Mouse (Mus musculus): ENCODE measurements around the gene Gm21974. TPM values are rescaled to one million over a fixed set of nuclear protein-coding genes. Genes with fewer than 3 reads are reported as not detected.
A peak's percentile ranks its signal among the peaks of the same experiment; 100 is the strongest.
"Not testable (repeated sequence)": the region's sequence is repeated elsewhere in the genome, so short reads cannot be mapped to it uniquely, and the experiment has no call there.

Gm21974 gene
- not detected in 2 replicates for polyA plus RNA-seq (2011; ENCODE audit: insufficient read length, low read depth, missing spikeins)

DNA sequence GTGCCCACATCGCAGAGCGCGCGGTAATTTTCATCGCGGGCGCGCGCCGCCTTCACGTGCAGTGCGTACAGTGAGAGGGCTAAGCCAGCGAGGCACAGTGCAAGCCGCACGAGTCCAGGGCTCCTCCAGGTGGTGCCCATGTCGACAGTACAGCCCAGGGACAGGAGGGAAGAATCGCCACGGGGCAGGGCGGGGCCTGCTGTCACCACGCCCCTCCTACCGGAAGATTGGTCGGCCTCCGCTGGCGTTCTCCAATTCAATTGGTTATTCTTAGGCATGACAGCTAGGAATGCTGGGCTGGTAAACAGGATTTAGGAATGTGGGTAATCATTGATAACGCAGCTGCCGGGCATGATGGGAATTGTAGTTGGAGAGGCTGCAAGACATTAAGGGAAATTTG is at the start of gene Gm21974, which contains the start of gene Vkorc1:
TSS of gene Gm21974 (minus strand) at position 13 of the 400 bp plus-strand sequence.
TSS of gene Vkorc1 (minus strand) at position 176 of the 400 bp plus-strand sequence.
- Histone ChIP-seq H3K27ac (ENCODE audit: insufficient read depth, low read length) (no peak within 1 kb of the TSS; the same call in 1 of the 2 replicates), H3K4me1 (ENCODE audit: control insufficient read depth, insufficient read depth, low read length) (no peaks in the 10 kb centered on the region), H3K4me3 (ENCODE audit: insufficient read depth, low read length) (peak within 1 kb of the TSS; percentile 64)
- peak; percentile 91 for TF ChIP-seq POLR2A (IDR thresholded peaks at IDR 0.05; ENCODE audit: low read depth, low read length)
- peak; percentile 73; the same call in 1 of the 2 replicates for TF ChIP-seq CTCF (IDR thresholded peaks at IDR 0.05; ENCODE audit: borderline replicate concordance, insufficient read depth, low read length)

GRCm38 (mm10) chr7:127944614-127945013 is 49.4 kb upstream of the Gm21974 start:
- TF ChIP-seq CTCF (IDR thresholded peaks at IDR 0.05; ENCODE audit: borderline replicate concordance, insufficient read depth, low read length) = no peak
- TF ChIP-seq POLR2A (IDR thresholded peaks at IDR 0.05; ENCODE audit: low read depth, low read length) = peak; percentile 31; the same call in 1 of the 2 replicates
- H3K4me1 ChIP-seq (ENCODE audit: control insufficient read depth, insufficient read depth, low read length) = no peaks in the 10 kb centered on the region; the same call in 1 of the 2 replicates
- H3K4me3 ChIP-seq (ENCODE audit: insufficient read depth, low read length) = no peak overlapping the region
- no peak overlapping the region for H3K27ac ChIP-seq (ENCODE audit: insufficient read depth, low read length)

DNA sequence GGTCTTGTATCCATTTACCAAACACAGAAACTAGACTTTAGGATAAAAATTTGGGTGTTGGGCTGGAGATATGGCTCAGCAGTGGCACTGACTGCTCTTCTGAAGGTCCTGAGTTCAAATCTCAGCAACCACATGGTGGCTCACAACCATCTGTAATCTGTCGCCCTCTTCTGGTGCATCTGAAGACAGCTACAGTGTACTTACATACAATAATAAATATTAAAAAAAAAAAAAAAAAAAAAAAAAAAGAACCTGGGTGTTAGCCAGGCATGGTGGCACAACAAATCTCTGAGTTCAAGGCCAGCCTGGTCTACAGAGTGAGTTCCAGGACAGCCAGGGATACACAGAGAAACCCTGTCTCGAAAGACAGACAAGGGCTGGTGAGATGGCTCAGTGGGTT is 46.8 kb upstream of the Gm21974 start:
- H3K4me1 ChIP-seq (ENCODE audit: control insufficient read depth, insufficient read depth, low read length); H3K4me3 ChIP-seq (ENCODE audit: insufficient read depth, low read length); H3K27ac ChIP-seq (ENCODE audit: insufficient read depth, low read length): not testable (repeated sequence)

DNA sequence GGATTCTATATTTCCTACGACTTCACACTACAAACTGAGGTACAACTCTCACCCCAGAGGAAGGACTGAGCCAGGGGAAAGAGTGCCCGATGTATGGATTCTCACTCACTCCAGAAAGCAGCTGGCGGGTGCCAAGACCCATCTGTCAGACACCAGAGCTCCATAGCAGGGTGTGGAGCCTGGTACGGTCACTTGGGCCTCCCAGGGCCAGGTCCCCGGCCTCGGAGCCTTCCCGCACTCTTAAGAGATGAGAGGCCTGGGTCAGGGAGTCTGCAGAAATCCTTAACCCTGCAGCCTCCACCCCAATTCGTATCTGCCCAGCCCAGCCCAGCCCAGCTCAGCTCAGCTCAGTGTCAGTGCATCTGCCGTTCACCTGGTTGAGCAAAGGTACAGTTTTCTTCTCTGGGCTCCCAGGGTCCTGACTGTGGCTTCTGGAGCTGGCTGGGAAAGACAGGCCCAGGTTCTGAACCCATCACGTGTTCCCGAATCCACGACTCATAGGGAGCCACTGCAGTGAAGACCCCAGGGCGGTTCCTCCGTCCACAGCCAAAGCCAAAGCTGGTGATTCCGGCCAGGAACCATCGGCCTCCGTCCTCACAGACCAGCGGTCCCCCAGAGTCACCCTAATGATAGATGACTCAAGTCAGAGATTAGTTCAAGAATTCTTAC is 41.1 kb upstream of the Gm21974 start:
- Histone ChIP-seq H3K4me3 (ENCODE audit: insufficient read depth, low read length) (peak overlapping the region; percentile 51), H3K27ac (ENCODE audit: insufficient read depth, low read length) (no peak overlapping the region)
- TF ChIP-seq CTCF (IDR thresholded peaks at IDR 0.05; ENCODE audit: borderline replicate concordance, insufficient read depth, low read length) (no peak), POLR2A (IDR thresholded peaks at IDR 0.05; ENCODE audit: low read depth, low read length) (no peak)

GRCm38 (mm10) chr7:127935748-127936159 is 40.5 kb upstream of the Gm21974 start:
- no peak for TF ChIP-seq POLR2A (IDR thresholded peaks at IDR 0.05; ENCODE audit: low read depth, low read length)
- no peak for TF ChIP-seq CTCF (IDR thresholded peaks at IDR 0.05; ENCODE audit: borderline replicate concordance, insufficient read depth, low read length)
- no peak overlapping the region for H3K27ac ChIP-seq (ENCODE audit: insufficient read depth, low read length)
- H3K4me1 ChIP-seq (ENCODE audit: control insufficient read depth, insufficient read depth, low read length) = peaks cover 15% of the 10 kb centered on the region
- H3K4me3 ChIP-seq (ENCODE audit: insufficient read depth, low read length) = peak overlapping the region; percentile 51

More for the DNA sequence above, 41.1 kb upstream of the Gm21974 start:
- H3K4me1 ChIP-seq (ENCODE audit: control insufficient read depth, insufficient read depth, low read length) = peaks cover 12% of the 10 kb centered on the region

DNA sequence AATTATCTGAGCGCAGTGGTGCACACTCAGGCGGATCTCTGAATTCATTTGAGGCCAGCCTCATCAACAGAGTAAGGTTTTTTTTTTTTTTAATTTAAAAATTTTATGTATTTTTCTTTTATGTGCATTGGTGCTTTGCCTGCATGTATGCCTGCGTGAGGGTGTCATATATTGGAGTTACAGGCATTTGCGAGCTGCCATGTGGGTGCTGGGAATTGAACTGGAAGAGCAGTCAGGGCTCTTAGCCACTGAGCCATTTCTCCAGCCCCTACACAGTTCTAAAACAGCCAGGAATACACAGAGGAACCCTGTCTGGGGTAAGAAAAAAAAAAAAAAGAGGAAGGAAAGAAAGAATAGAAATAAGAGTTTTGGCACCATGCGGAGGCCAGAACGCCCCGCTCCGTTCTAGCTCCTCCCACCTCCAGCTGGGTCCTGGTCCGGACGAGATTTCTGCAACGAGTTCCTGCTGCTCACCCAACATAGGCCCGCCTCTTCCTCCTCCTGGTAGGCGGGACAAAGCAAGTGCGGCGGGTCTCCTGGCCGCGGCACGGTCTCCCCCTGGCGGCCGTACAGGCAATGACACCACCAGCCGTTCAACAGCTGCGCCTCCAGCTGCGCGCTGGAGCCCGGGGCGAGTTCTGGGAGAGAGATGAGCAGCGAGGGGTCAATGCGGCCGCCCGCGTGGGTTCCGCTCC is 39.9 kb upstream of the Gm21974 start:
- H3K4me1 ChIP-seq (ENCODE audit: control insufficient read depth, insufficient read depth, low read length) = peaks cover 15% of the 10 kb centered on the region
- H3K27ac ChIP-seq (ENCODE audit: insufficient read depth, low read length) = peak overlapping the region; percentile 36
- peak overlapping the region; percentile 51 for H3K4me3 ChIP-seq (ENCODE audit: insufficient read depth, low read length)
- TF ChIP-seq POLR2A (IDR thresholded peaks at IDR 0.05; ENCODE audit: low read depth, low read length) (peak; percentile 76), CTCF (IDR thresholded peaks at IDR 0.05; ENCODE audit: borderline replicate concordance, insufficient read depth, low read length) (peak; percentile 67)

DNA sequence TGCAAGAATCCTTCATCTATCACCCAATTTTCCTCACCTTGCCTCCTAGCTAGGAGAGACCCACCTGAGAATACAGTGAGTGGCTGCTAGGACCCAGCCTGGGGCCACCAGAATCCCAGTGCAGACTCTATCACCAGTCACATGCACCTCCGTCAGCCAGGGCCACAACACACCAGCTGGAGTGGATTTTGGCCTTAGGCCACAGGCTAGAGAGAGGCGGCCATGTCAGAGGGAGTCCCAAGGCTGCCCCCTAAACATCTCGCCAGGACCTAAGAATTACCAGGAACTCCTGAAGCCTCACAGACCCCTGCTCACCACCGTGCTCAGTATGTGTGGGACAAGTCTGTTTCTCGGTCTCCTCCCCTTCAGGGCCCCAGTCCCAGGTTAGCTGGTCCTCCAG is 38.8 kb upstream of the Gm21974 start:
- Histone ChIP-seq H3K27ac (ENCODE audit: insufficient read depth, low read length) (no peak overlapping the region), H3K4me3 (ENCODE audit: insufficient read depth, low read length) (no peak overlapping the region), H3K4me1 (ENCODE audit: control insufficient read depth, insufficient read depth, low read length) (peaks cover 15% of the 10 kb centered on the region)
- TF ChIP-seq CTCF (IDR thresholded peaks at IDR 0.05; ENCODE audit: borderline replicate concordance, insufficient read depth, low read length) (no peak), POLR2A (IDR thresholded peaks at IDR 0.05; ENCODE audit: low read depth, low read length) (no peak)

DNA sequence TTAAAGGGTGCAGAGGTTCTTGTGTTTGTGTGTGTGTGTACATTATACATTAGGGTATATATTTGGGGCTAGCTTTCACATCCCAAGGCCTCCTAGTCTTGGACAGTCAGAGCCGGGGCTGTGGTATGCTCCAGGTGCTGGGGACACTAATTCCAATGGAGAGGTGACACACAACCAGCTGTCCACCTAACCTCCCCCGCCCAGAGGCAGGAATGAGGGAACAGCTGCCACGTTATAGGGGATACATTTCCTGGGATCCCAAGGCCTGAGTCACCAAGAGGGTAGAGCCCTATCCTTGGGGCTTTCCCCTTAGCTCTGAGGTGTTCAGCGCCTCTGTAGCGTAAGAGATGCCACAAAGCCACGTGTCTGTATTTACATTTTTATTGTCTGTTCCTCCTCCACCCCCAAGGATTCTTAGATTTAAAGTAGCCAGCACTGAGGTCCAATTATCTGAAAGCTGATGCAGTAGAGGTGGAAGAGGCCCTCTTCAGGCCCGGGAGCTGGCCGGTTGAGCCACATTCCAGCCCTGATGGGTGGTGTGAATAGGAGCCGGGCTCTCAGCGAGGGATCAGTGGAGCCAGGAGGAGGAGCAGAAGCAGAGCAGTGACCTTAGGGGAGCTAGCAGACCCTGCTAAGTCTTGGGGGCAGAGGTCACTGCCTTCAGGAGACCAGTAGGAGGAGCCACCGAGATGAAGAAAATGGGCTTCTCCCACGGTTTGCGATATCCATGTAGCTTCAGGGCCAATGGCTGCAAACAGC is 37.2 kb upstream of the Gm21974 start:
- Histone ChIP-seq H3K4me3 (ENCODE audit: insufficient read depth, low read length) (no peak overlapping the region), H3K4me1 (ENCODE audit: control insufficient read depth, insufficient read depth, low read length) (peaks cover 15% of the 10 kb centered on the region), H3K27ac (ENCODE audit: insufficient read depth, low read length) (peak overlapping the region; percentile 77)
- TF ChIP-seq CTCF (IDR thresholded peaks at IDR 0.05; ENCODE audit: borderline replicate concordance, insufficient read depth, low read length) (no peak), POLR2A (IDR thresholded peaks at IDR 0.05; ENCODE audit: low read depth, low read length) (no peak)

GRCm38 (mm10) chr7:127931351-127932135 is 36.3 kb upstream of the Gm21974 start:
- TF ChIP-seq POLR2A (IDR thresholded peaks at IDR 0.05; ENCODE audit: low read depth, low read length) (no peak), CTCF (IDR thresholded peaks at IDR 0.05; ENCODE audit: borderline replicate concordance, insufficient read depth, low read length) (no peak)
- Histone ChIP-seq H3K4me3 (ENCODE audit: insufficient read depth, low read length) (no peak overlapping the region), H3K27ac (ENCODE audit: insufficient read depth, low read length) (peak overlapping the region; percentile 77), H3K4me1 (ENCODE audit: control insufficient read depth, insufficient read depth, low read length) (peaks cover 15% of the 10 kb centered on the region)
